Mouse (Mus musculus): ENCODE measurements around the gene Fbp1. TPM values are rescaled to one million over a fixed set of nuclear protein-coding genes. Genes with fewer than 3 reads are reported as not detected.
"Not testable (repeated sequence)": the region's sequence is repeated elsewhere in the genome, so short reads cannot be mapped to it uniquely, and the experiment has no call there.

Fbp1 gene
- polyA plus RNA-seq, 1 experiment from 2014 or later: not detected

GRCm38 (mm10) chr13:62833341-62833740 is 54.7 kb downstream of the Fbp1 start:
- no peaks in the 10 kb centered on the region for H3K36me3 ChIP-seq (ENCODE audit: control insufficient read depth, insufficient read depth, low read length)
- no peak overlapping the region for H3K27ac ChIP-seq (replicated peaks; ENCODE audit: low read depth, low read length)
- no peak overlapping the region for H3K4me2 ChIP-seq (ENCODE audit: low read length)
- no peak for DNase-seq
- H3K9me3 ChIP-seq (ENCODE audit: control insufficient read depth, low read length): no peaks in the 10 kb centered on the region
- no peaks in the 10 kb centered on the region for H3K4me1 ChIP-seq (ENCODE audit: control insufficient read depth, insufficient read depth, low read length)
- no peak overlapping the region for H3K9ac ChIP-seq (replicated peaks; ENCODE audit: low read length)
- H3K27me3 ChIP-seq (ENCODE audit: control insufficient read depth, insufficient read depth, low read length): no peaks in the 10 kb centered on the region
- 38% methylated on average over 4 of the region's 4 CpGs for WGBS
- no peak for ATAC-seq (ENCODE audit: low FRiP score, low TSS enrichment)
- H3K4me3 ChIP-seq (replicated peaks; ENCODE audit: low read depth, low read length): no peak overlapping the region

GRCm38 (mm10) chr13:62832239-62832638 is 55.8 kb downstream of the Fbp1 start:
- Histone ChIP-seq H3K9me3 (ENCODE audit: control insufficient read depth, low read length) (no peaks in the 10 kb centered on the region), H3K36me3 (ENCODE audit: control insufficient read depth, insufficient read depth, low read length) (no peaks in the 10 kb centered on the region), H3K4me3 (replicated peaks; ENCODE audit: low read depth, low read length) (no peak overlapping the region), H3K27me3 (ENCODE audit: control insufficient read depth, insufficient read depth, low read length) (no peaks in the 10 kb centered on the region), H3K4me1 (ENCODE audit: control insufficient read depth, insufficient read depth, low read length) (no peaks in the 10 kb centered on the region), H3K9ac (replicated peaks; ENCODE audit: low read length) (no peak overlapping the region), H3K4me2 (ENCODE audit: low read length) (no peak overlapping the region), H3K27ac (replicated peaks; ENCODE audit: low read depth, low read length) (no peak overlapping the region)
- ATAC-seq (ENCODE audit: low FRiP score, low TSS enrichment): no peak
- DNase-seq: no peak
- 86% methylated on average over 2 of the region's 2 CpGs for WGBS

GRCm38 (mm10) chr13:62815705-62816104 is 72.4 kb downstream of the Fbp1 start:
- not testable (repeated sequence) for H3K9ac ChIP-seq (replicated peaks; ENCODE audit: low read length); H3K27ac ChIP-seq (replicated peaks; ENCODE audit: low read depth, low read length); H3K9me3 ChIP-seq (ENCODE audit: control insufficient read depth, low read length); H3K4me1 ChIP-seq (ENCODE audit: control insufficient read depth, insufficient read depth, low read length); H3K4me3 ChIP-seq (replicated peaks; ENCODE audit: low read depth, low read length); H3K4me2 ChIP-seq (ENCODE audit: low read length); ATAC-seq (ENCODE audit: low FRiP score, low TSS enrichment); DNase-seq; H3K36me3 ChIP-seq (ENCODE audit: control insufficient read depth, insufficient read depth, low read length); H3K27me3 ChIP-seq (ENCODE audit: control insufficient read depth, insufficient read depth, low read length)
- WGBS: 90% methylated on average over 3 of the region's 3 CpGs

Other genes with a start within 250 kb of the Fbp1 start
- gene Platr25, start 127.6 kb downstream of the Fbp1 start, polyA plus RNA-seq (2014; fragmentation: Nextera tagmentation; extraction: Ambion mirVana): 36.7 and 42.9 TPM in 2 replicates
- gene Gm5141, start 102.5 kb downstream of the Fbp1 start, polyA plus RNA-seq (2014; fragmentation: Nextera tagmentation; extraction: Ambion mirVana): 9.7 and 11.9 TPM in 2 replicates
- gene Fbp2, start 29.9 kb downstream of the Fbp1 start, polyA plus RNA-seq (2014; fragmentation: Nextera tagmentation; extraction: Ambion mirVana): 0.83 and 0.90 TPM in 2 replicates
- 23.0 and 32.0 TPM in 2 replicates for gene 2010111I01Rik, start 76.6 kb upstream of the Fbp1 start, polyA plus RNA-seq (2014; fragmentation: Nextera tagmentation; extraction: Ambion mirVana)